Mouse (Mus musculus): ENCODE measurements around the gene Usp36. TPM values are rescaled to one million over a fixed set of nuclear protein-coding genes. Genes with fewer than 3 reads are reported as not detected.

The Usp36 gene
- polyA plus RNA-seq, 1 experiment from 2014 or later: 19.4 TPM

GRCm38 (mm10) chr11:118295026-118295425 lies 5.0 kb upstream of the Usp36 start:
- Histone ChIP-seq H3K27me3 (no peaks in the 10 kb centered on the region), H3K27ac (no peak overlapping the region), H3K4me2 (no peak overlapping the region), H3K9ac (no peak overlapping the region), H3K4me1 (peaks cover 5% of the 10 kb centered on the region; the same call in 1 of the 2 replicates), H3K4me3 (no peak overlapping the region), H3K9me3 (no peaks in the 10 kb centered on the region), H3K36me3 (no peaks in the 10 kb centered on the region)
- 72% methylated on average over 2 of the region's 2 CpGs for WGBS
- no peak for ATAC-seq (ENCODE audit: borderline replicate concordance, extremely low read depth, low FRiP score, low TSS enrichment)

GRCm38 (mm10) chr11:118292671-118293070 lies 2.6 kb upstream of the Usp36 start:
- WGBS: 63% methylated on average over 6 of the region's 6 CpGs
- Histone ChIP-seq H3K4me1 (peaks cover 15% of the 10 kb centered on the region), H3K4me2 (no peak overlapping the region), H3K4me3 (no peak overlapping the region), H3K36me3 (peaks cover 2% of the 10 kb centered on the region; the same call in 1 of the 2 replicates), H3K27ac (no peak overlapping the region), H3K9ac (no peak overlapping the region), H3K9me3 (no peaks in the 10 kb centered on the region), H3K27me3 (no peaks in the 10 kb centered on the region)
- no peak for ATAC-seq (ENCODE audit: borderline replicate concordance, extremely low read depth, low FRiP score, low TSS enrichment)

- no peak for ATAC-seq (ENCODE audit: borderline replicate concordance, extremely low read depth, low FRiP score, low TSS enrichment)
- WGBS: under 1% methylated on average over 22 of the region's 22 CpGs
Measured at GRCm38 (mm10) chr11:118289562-118289961, 482 bp downstream of the Usp36 start.

GRCm38 (mm10) chr11:118289037-118289511 lies 970 bp downstream of the Usp36 start:
- Histone ChIP-seq H3K4me1 (peaks cover 18% of the 10 kb centered on the region), H3K4me2 (peak overlapping the region; percentile 87), H3K9ac (peak overlapping the region; percentile 89), H3K36me3 (peaks cover 35% of the 10 kb centered on the region), H3K4me3 (peak overlapping the region; percentile 89), H3K27me3 (no peaks in the 10 kb centered on the region), H3K27ac (peak overlapping the region; percentile 16; the same call in 1 of the 2 replicates), H3K9me3 (no peaks in the 10 kb centered on the region)
- no peak for ATAC-seq (ENCODE audit: borderline replicate concordance, extremely low read depth, low FRiP score, low TSS enrichment)
- WGBS: 2% methylated on average over 16 of the region's 16 CpGs

More at GRCm38 (mm10) chr11:118289562-118289961, 482 bp downstream of the Usp36 start:
- H3K4me3 ChIP-seq: peak overlapping the region; percentile 89
- H3K27me3 ChIP-seq: no peaks in the 10 kb centered on the region
- H3K4me2 ChIP-seq: peak overlapping the region; percentile 87
- no peaks in the 10 kb centered on the region for H3K9me3 ChIP-seq
- H3K36me3 ChIP-seq: peaks cover 31% of the 10 kb centered on the region
- peak overlapping the region; percentile 61 for H3K27ac ChIP-seq
- peak overlapping the region; percentile 89 for H3K9ac ChIP-seq
- peaks cover 18% of the 10 kb centered on the region for H3K4me1 ChIP-seq

GRCm38 (mm10) chr11:118287573-118287972 lies 2.5 kb downstream of the Usp36 start:
- no peak overlapping the region for H3K4me3 ChIP-seq
- 90% methylated on average over 9 of the region's 9 CpGs for WGBS
- peaks cover 50% of the 10 kb centered on the region for H3K36me3 ChIP-seq
- H3K27me3 ChIP-seq: no peaks in the 10 kb centered on the region
- ATAC-seq (ENCODE audit: borderline replicate concordance, extremely low read depth, low FRiP score, low TSS enrichment): no peak
- H3K4me2 ChIP-seq: no peak overlapping the region
- no peaks in the 10 kb centered on the region for H3K9me3 ChIP-seq
- H3K27ac ChIP-seq: no peak overlapping the region
- H3K9ac ChIP-seq: no peak overlapping the region
- H3K4me1 ChIP-seq: peaks cover 18% of the 10 kb centered on the region

- peak overlapping the region; percentile 54 for H3K27ac ChIP-seq
- ATAC-seq (ENCODE audit: borderline replicate concordance, extremely low read depth, low FRiP score, low TSS enrichment): no peak
Measured at GRCm38 (mm10) chr11:118286434-118286833, 3.6 kb downstream of the Usp36 start.

GRCm38 (mm10) chr11:118285791-118286190 lies 4.3 kb downstream of the Usp36 start:
- H3K36me3 ChIP-seq: peaks cover 63% of the 10 kb centered on the region
- no peak overlapping the region for H3K9ac ChIP-seq
- H3K4me2 ChIP-seq: no peak overlapping the region
- peaks cover 16% of the 10 kb centered on the region for H3K4me1 ChIP-seq
- 78% methylated on average over 13 of the region's 13 CpGs for WGBS
- H3K4me3 ChIP-seq: no peak overlapping the region
- peak overlapping the region; percentile 54 for H3K27ac ChIP-seq
- no peaks in the 10 kb centered on the region for H3K9me3 ChIP-seq
- H3K27me3 ChIP-seq: no peaks in the 10 kb centered on the region
- ATAC-seq (ENCODE audit: borderline replicate concordance, extremely low read depth, low FRiP score, low TSS enrichment): no peak

More at GRCm38 (mm10) chr11:118286434-118286833, 3.6 kb downstream of the Usp36 start:
- H3K9me3 ChIP-seq: no peaks in the 10 kb centered on the region
- no peak overlapping the region for H3K9ac ChIP-seq
- no peak overlapping the region for H3K4me3 ChIP-seq
- WGBS: 81% methylated on average over 9 of the region's 9 CpGs
- peaks cover 18% of the 10 kb centered on the region for H3K4me1 ChIP-seq
- H3K36me3 ChIP-seq: peaks cover 61% of the 10 kb centered on the region
- no peaks in the 10 kb centered on the region for H3K27me3 ChIP-seq
- no peak overlapping the region for H3K4me2 ChIP-seq

- no peaks in the 10 kb centered on the region for H3K9me3 ChIP-seq
- peaks cover 93% of the 10 kb centered on the region for H3K36me3 ChIP-seq
- H3K4me2 ChIP-seq: no peak overlapping the region
- no peak overlapping the region for H3K4me3 ChIP-seq
- H3K4me1 ChIP-seq: 0 out of 2 replicates have a peak, but pooled peaks cover 3% of the 10 kb centered on the region
- no peak overlapping the region for H3K9ac ChIP-seq
- WGBS: 94% methylated on average over 3 of the region's 3 CpGs
- no peak for ATAC-seq (ENCODE audit: borderline replicate concordance, extremely low read depth, low FRiP score, low TSS enrichment)
- no peaks in the 10 kb centered on the region for H3K27me3 ChIP-seq
- no peak overlapping the region for H3K27ac ChIP-seq
Measured at GRCm38 (mm10) chr11:118280218-118280617, 9.8 kb downstream of the Usp36 start.

GRCm38 (mm10) chr11:118276328-118276727 lies 13.7 kb downstream of the Usp36 start:
- Histone ChIP-seq H3K27me3 (no peaks in the 10 kb centered on the region), H3K27ac (no peak overlapping the region), H3K4me2 (no peak overlapping the region), H3K9me3 (no peaks in the 10 kb centered on the region), H3K9ac (no peak overlapping the region), H3K36me3 (peaks cover 91% of the 10 kb centered on the region), H3K4me1 (no peaks in the 10 kb centered on the region), H3K4me3 (no peak overlapping the region)
- WGBS: 85% methylated on average over 7 of the region's 7 CpGs
- ATAC-seq (ENCODE audit: borderline replicate concordance, extremely low read depth, low FRiP score, low TSS enrichment): no peak

- peaks cover 94% of the 10 kb centered on the region for H3K36me3 ChIP-seq
- WGBS: 94% methylated on average over 9 of the region's 9 CpGs
- no peaks in the 10 kb centered on the region for H3K27me3 ChIP-seq
- no peak for ATAC-seq (ENCODE audit: borderline replicate concordance, extremely low read depth, low FRiP score, low TSS enrichment)
- H3K27ac ChIP-seq: no peak overlapping the region
- H3K4me2 ChIP-seq: no peak overlapping the region
- H3K4me3 ChIP-seq: no peak overlapping the region
- H3K4me1 ChIP-seq: no peaks in the 10 kb centered on the region
- H3K9me3 ChIP-seq: no peaks in the 10 kb centered on the region
- no peak overlapping the region for H3K9ac ChIP-seq
Measured at GRCm38 (mm10) chr11:118275092-118275491, 15.0 kb downstream of the Usp36 start.

GRCm38 (mm10) chr11:118269827-118270226 lies 20.2 kb downstream of the Usp36 start:
- peaks cover 91% of the 10 kb centered on the region for H3K36me3 ChIP-seq
- H3K27me3 ChIP-seq: no peaks in the 10 kb centered on the region
- no peak for ATAC-seq (ENCODE audit: borderline replicate concordance, extremely low read depth, low FRiP score, low TSS enrichment)
- 92% methylated on average over 3 of the region's 3 CpGs for WGBS
- H3K9ac ChIP-seq: no peak overlapping the region
- H3K4me1 ChIP-seq: no peaks in the 10 kb centered on the region
- H3K4me3 ChIP-seq: no peak overlapping the region
- H3K27ac ChIP-seq: no peak overlapping the region
- no peaks in the 10 kb centered on the region for H3K9me3 ChIP-seq
- no peak overlapping the region for H3K4me2 ChIP-seq

- 87% methylated on average over 7 of the region's 7 CpGs for WGBS
Measured at GRCm38 (mm10) chr11:118266666-118267046, 23.4 kb downstream of the Usp36 start.

More at GRCm38 (mm10) chr11:118266666-118267046, 23.4 kb downstream of the Usp36 start:
- no peak overlapping the region for H3K4me2 ChIP-seq
- no peak overlapping the region for H3K27ac ChIP-seq
- H3K4me1 ChIP-seq: no peaks in the 10 kb centered on the region
- no peaks in the 10 kb centered on the region for H3K27me3 ChIP-seq
- H3K36me3 ChIP-seq: peaks cover 92% of the 10 kb centered on the region
- no peak overlapping the region for H3K4me3 ChIP-seq
- no peak for ATAC-seq (ENCODE audit: borderline replicate concordance, extremely low read depth, low FRiP score, low TSS enrichment)
- no peak overlapping the region for H3K9ac ChIP-seq
- no peaks in the 10 kb centered on the region for H3K9me3 ChIP-seq

All from lung, embryonic 15.5 days (tissue).